Mouse (Mus musculus): ENCODE data around the gene Homer2.

Gene Homer2

GRCm38 (mm10) chr7:81707471-81708140 lies at the start of gene Homer2:
Homer2 (minus strand) TSS chr7:81707527.
- DNase-seq (ENCODE audit: low spot score): no peak

- DNase-seq (ENCODE audit: low spot score): no peak
Measured at GRCm38 (mm10) chr7:81747956-81748355, 40.6 kb upstream of the Homer2 start.

GRCm38 (mm10) chr7:81744145-81744544 lies 36.8 kb upstream of the Homer2 start:
- no peak for DNase-seq (ENCODE audit: low spot score)

- DNase-seq (ENCODE audit: low spot score): no peak
Measured at GRCm38 (mm10) chr7:81740010-81740409, 32.7 kb upstream of the Homer2 start.

- no peak for DNase-seq (ENCODE audit: low spot score)
Measured at GRCm38 (mm10) chr7:81738720-81739385, 31.5 kb upstream of the Homer2 start.

- DNase-seq (ENCODE audit: low spot score): no peak
Measured at GRCm38 (mm10) chr7:81735300-81736048, 28.1 kb upstream of the Homer2 start.

GRCm38 (mm10) chr7:81732183-81733089 lies 25.1 kb upstream of the Homer2 start:
- DNase-seq (ENCODE audit: low spot score): no peak

GRCm38 (mm10) chr7:81731181-81731651 lies 23.9 kb upstream of the Homer2 start:
- DNase-seq (ENCODE audit: low spot score): no peak

GRCm38 (mm10) chr7:81729787-81730186 lies 22.5 kb upstream of the Homer2 start:
- DNase-seq (ENCODE audit: low spot score): no peak

- DNase-seq (ENCODE audit: low spot score): no peak
Measured at GRCm38 (mm10) chr7:81727716-81728115, 20.4 kb upstream of the Homer2 start.

- no peak for DNase-seq (ENCODE audit: low spot score)
Measured at GRCm38 (mm10) chr7:81726728-81727005, 19.3 kb upstream of the Homer2 start.

GRCm38 (mm10) chr7:81725986-81726727 lies 18.8 kb upstream of the Homer2 start:
- no peak for DNase-seq (ENCODE audit: low spot score)

- DNase-seq (ENCODE audit: low spot score): no peak
Measured at GRCm38 (mm10) chr7:81723851-81724250, 16.5 kb upstream of the Homer2 start.

GRCm38 (mm10) chr7:81721271-81721670 lies 13.9 kb upstream of the Homer2 start:
- no peak for DNase-seq (ENCODE audit: low spot score)

GRCm38 (mm10) chr7:81719216-81719661 lies 11.9 kb upstream of the Homer2 start:
- DNase-seq (ENCODE audit: low spot score): no peak

- DNase-seq (ENCODE audit: low spot score): no peak
Measured at GRCm38 (mm10) chr7:81718657-81719056, 11.3 kb upstream of the Homer2 start.

- DNase-seq (ENCODE audit: low spot score): no peak
Measured at GRCm38 (mm10) chr7:81710166-81710565, 2.8 kb upstream of the Homer2 start.

GRCm38 (mm10) chr7:81708165-81708564 lies 838 bp upstream of the Homer2 start:
- DNase-seq (ENCODE audit: low spot score): no peak

- DNase-seq (ENCODE audit: low spot score): peak; percentile 56
Measured at GRCm38 (mm10) chr7:81706416-81707391, 623 bp downstream of the Homer2 start.

- no peak for DNase-seq (ENCODE audit: low spot score)
Measured at GRCm38 (mm10) chr7:81706027-81706415, 1.3 kb downstream of the Homer2 start.

Measured in testis, postnatal 10 days (tissue).